Mouse (Mus musculus): ENCODE results near the gene Cd69. TPM values are rescaled to one million over a fixed set of nuclear protein-coding genes. Genes with fewer than 3 reads are reported as not detected.

Gene Cd69
- polyA plus RNA-seq (2015; fragmentation: Nextera tagmentation; extraction: Ambion mirVana), result 0.10 and 0.70 TPM in 2 replicates

- 63% methylated on average over 9 of the region's 9 CpGs for WGBS
- Histone ChIP-seq H3K9ac (no peak within 1 kb of the TSS), H3K4me1 (replicated peaks) (no peaks in the 10 kb centered on the region), H3K4me2 (no peak within 1 kb of the TSS), H3K27ac (no peak within 1 kb of the TSS), H3K9me3 (replicated peaks) (no peaks in the 10 kb centered on the region), H3K27me3 (no peaks in the 10 kb centered on the region), H3K36me3 (no peaks in the 10 kb centered on the region), H3K4me3 (no peak within 1 kb of the TSS)
- no peak for ATAC-seq (replicated peaks; ENCODE audit: insufficient number of reproducible peaks, insufficient read depth, low FRiP score, low read depth)
These were observed at the start of gene Cd69 for GRCm38 (mm10) chr6:129275220-129275619. Cd69 (minus strand) TSS chr6:129275436.

- no peak for ATAC-seq (replicated peaks; ENCODE audit: insufficient number of reproducible peaks, insufficient read depth, low FRiP score, low read depth)
- Histone ChIP-seq H3K27ac (no peak overlapping the region), H3K27me3 (no peaks in the 10 kb centered on the region), H3K9ac (no peak overlapping the region), H3K4me3 (no peak overlapping the region), H3K9me3 (replicated peaks) (no peaks in the 10 kb centered on the region), H3K36me3 (no peaks in the 10 kb centered on the region), H3K4me1 (replicated peaks) (no peaks in the 10 kb centered on the region), H3K4me2 (no peak overlapping the region)
- WGBS, result 70% methylated on average over 4 of the region's 4 CpGs
These were observed 44.1 kb upstream of the Cd69 start for GRCm38 (mm10) chr6:129319331-129319730.

- H3K4me3 ChIP-seq, result no peak overlapping the region
- no peaks in the 10 kb centered on the region for H3K27me3 ChIP-seq
- H3K4me1 ChIP-seq (replicated peaks), result no peaks in the 10 kb centered on the region
- no peak overlapping the region for H3K9ac ChIP-seq
- no peaks in the 10 kb centered on the region for H3K36me3 ChIP-seq
- no peaks in the 10 kb centered on the region for H3K9me3 ChIP-seq (replicated peaks)
- H3K27ac ChIP-seq, result no peak overlapping the region
- H3K4me2 ChIP-seq, result no peak overlapping the region
- ATAC-seq (replicated peaks; ENCODE audit: insufficient number of reproducible peaks, insufficient read depth, low FRiP score, low read depth), result no peak
- 26% methylated on average over 1 of the region's 1 CpGs for WGBS
These were observed 43.2 kb upstream of the Cd69 start for GRCm38 (mm10) chr6:129318395-129318794.

- Histone ChIP-seq H3K36me3 (no peaks in the 10 kb centered on the region), H3K27ac (no peak overlapping the region), H3K27me3 (no peaks in the 10 kb centered on the region), H3K4me1 (replicated peaks) (no peaks in the 10 kb centered on the region), H3K9ac (no peak overlapping the region), H3K4me2 (no peak overlapping the region), H3K4me3 (no peak overlapping the region), H3K9me3 (replicated peaks) (no peaks in the 10 kb centered on the region)
- 69% methylated on average over 2 of the region's 2 CpGs for WGBS
- no peak for ATAC-seq (replicated peaks; ENCODE audit: insufficient number of reproducible peaks, insufficient read depth, low FRiP score, low read depth)
These were observed 41.2 kb upstream of the Cd69 start for GRCm38 (mm10) chr6:129316463-129316862.

GRCm38 (mm10) chr6:129315698-129316097 lies 40.5 kb upstream of the Cd69 start:
- Histone ChIP-seq H3K27me3 (no peaks in the 10 kb centered on the region), H3K9ac (no peak overlapping the region), H3K4me3 (no peak overlapping the region), H3K9me3 (replicated peaks) (no peaks in the 10 kb centered on the region), H3K27ac (no peak overlapping the region), H3K4me1 (replicated peaks) (no peaks in the 10 kb centered on the region), H3K4me2 (no peak overlapping the region), H3K36me3 (no peaks in the 10 kb centered on the region)
- ATAC-seq (replicated peaks; ENCODE audit: insufficient number of reproducible peaks, insufficient read depth, low FRiP score, low read depth), result no peak
- WGBS, result 62% methylated on average over 1 of the region's 1 CpGs

GRCm38 (mm10) chr6:129314655-129315168 lies 39.5 kb upstream of the Cd69 start:
- no peaks in the 10 kb centered on the region for H3K36me3 ChIP-seq
- no peak for ATAC-seq (replicated peaks; ENCODE audit: insufficient number of reproducible peaks, insufficient read depth, low FRiP score, low read depth)
- no peaks in the 10 kb centered on the region for H3K27me3 ChIP-seq
- whole genome bisulfite sequencing, result 81% methylated on average over 3 of the region's 3 CpGs
- no peaks in the 10 kb centered on the region for H3K9me3 ChIP-seq (replicated peaks)
- no peaks in the 10 kb centered on the region for H3K4me1 ChIP-seq (replicated peaks)
- no peak overlapping the region for H3K9ac ChIP-seq
- H3K4me3 ChIP-seq, result no peak overlapping the region
- no peak overlapping the region for H3K27ac ChIP-seq
- H3K4me2 ChIP-seq, result no peak overlapping the region

- Histone ChIP-seq H3K4me3 (no peak overlapping the region), H3K27me3 (no peaks in the 10 kb centered on the region), H3K36me3 (no peaks in the 10 kb centered on the region), H3K4me1 (replicated peaks) (no peaks in the 10 kb centered on the region), H3K4me2 (no peak overlapping the region), H3K9ac (no peak overlapping the region), H3K27ac (no peak overlapping the region), H3K9me3 (replicated peaks) (no peaks in the 10 kb centered on the region)
- 73% methylated on average over 3 of the region's 3 CpGs for WGBS
- no peak for ATAC-seq (replicated peaks; ENCODE audit: insufficient number of reproducible peaks, insufficient read depth, low FRiP score, low read depth)
These were observed 37.3 kb upstream of the Cd69 start for GRCm38 (mm10) chr6:129312499-129312898.

GRCm38 (mm10) chr6:129304180-129304579 lies 28.9 kb upstream of the Cd69 start:
- H3K4me2 ChIP-seq, result no peak overlapping the region
- H3K4me3 ChIP-seq, result no peak overlapping the region
- H3K4me1 ChIP-seq (replicated peaks), result no peaks in the 10 kb centered on the region
- H3K9ac ChIP-seq, result no peak overlapping the region
- WGBS, result 37% methylated on average over 1 of the region's 1 CpGs
- ATAC-seq (replicated peaks; ENCODE audit: insufficient number of reproducible peaks, insufficient read depth, low FRiP score, low read depth), result no peak
- no peak overlapping the region for H3K27ac ChIP-seq
- no peaks in the 10 kb centered on the region for H3K36me3 ChIP-seq
- no peaks in the 10 kb centered on the region for H3K9me3 ChIP-seq (replicated peaks)
- no peaks in the 10 kb centered on the region for H3K27me3 ChIP-seq

GRCm38 (mm10) chr6:129288708-129289107 lies 13.5 kb upstream of the Cd69 start:
- H3K4me3 ChIP-seq, result no peak overlapping the region
- no peak overlapping the region for H3K9ac ChIP-seq
- no peak for ATAC-seq (replicated peaks; ENCODE audit: insufficient number of reproducible peaks, insufficient read depth, low FRiP score, low read depth)
- H3K9me3 ChIP-seq (replicated peaks), result no peaks in the 10 kb centered on the region
- H3K4me2 ChIP-seq, result no peak overlapping the region
- no peaks in the 10 kb centered on the region for H3K27me3 ChIP-seq
- no peak overlapping the region for H3K27ac ChIP-seq
- H3K36me3 ChIP-seq, result no peaks in the 10 kb centered on the region
- no peaks in the 10 kb centered on the region for H3K4me1 ChIP-seq (replicated peaks)

GRCm38 (mm10) chr6:129284384-129285104 lies 9.3 kb upstream of the Cd69 start:
- no peak; the same call in 1 of the 2 replicates for ATAC-seq (replicated peaks; ENCODE audit: insufficient number of reproducible peaks, insufficient read depth, low FRiP score, low read depth)
- WGBS, result 47% methylated on average over 7 of the region's 7 CpGs

GRCm38 (mm10) chr6:129283271-129283670 lies 8.0 kb upstream of the Cd69 start:
- no peak overlapping the region for H3K27ac ChIP-seq
- no peak for ATAC-seq (replicated peaks; ENCODE audit: insufficient number of reproducible peaks, insufficient read depth, low FRiP score, low read depth)
- no peaks in the 10 kb centered on the region for H3K27me3 ChIP-seq
- no peaks in the 10 kb centered on the region for H3K36me3 ChIP-seq
- 57% methylated on average over 3 of the region's 3 CpGs for WGBS
- H3K4me1 ChIP-seq (replicated peaks), result no peaks in the 10 kb centered on the region
- H3K4me2 ChIP-seq, result no peak overlapping the region
- no peak overlapping the region for H3K4me3 ChIP-seq
- no peak overlapping the region for H3K9ac ChIP-seq
- H3K9me3 ChIP-seq (replicated peaks), result no peaks in the 10 kb centered on the region

More at GRCm38 (mm10) chr6:129284384-129285104, 9.3 kb upstream of the Cd69 start:
- Histone ChIP-seq H3K4me1 (replicated peaks) (no peaks in the 10 kb centered on the region), H3K4me2 (no peak overlapping the region), H3K27ac (no peak overlapping the region), H3K9ac (no peak overlapping the region), H3K36me3 (no peaks in the 10 kb centered on the region), H3K4me3 (no peak overlapping the region), H3K9me3 (replicated peaks) (no peaks in the 10 kb centered on the region), H3K27me3 (no peaks in the 10 kb centered on the region)

GRCm38 (mm10) chr6:129276483-129276882 lies 1.2 kb upstream of the Cd69 start:
- Histone ChIP-seq H3K4me1 (replicated peaks) (no peaks in the 10 kb centered on the region), H3K27me3 (no peaks in the 10 kb centered on the region), H3K4me2 (no peak overlapping the region), H3K36me3 (no peaks in the 10 kb centered on the region), H3K27ac (no peak overlapping the region), H3K9ac (no peak overlapping the region), H3K9me3 (replicated peaks) (no peaks in the 10 kb centered on the region), H3K4me3 (no peak overlapping the region)
- ATAC-seq (replicated peaks; ENCODE audit: insufficient number of reproducible peaks, insufficient read depth, low FRiP score, low read depth), result no peak
- WGBS, result 84% methylated on average over 2 of the region's 2 CpGs
